Mouse (Mus musculus): Measurements from ENCODE around the gene Plcxd1. TPM values are rescaled to one million over a fixed set of nuclear protein-coding genes. Genes with fewer than 3 reads are reported as not detected.

Gene Plcxd1
- polyA plus RNA-seq, 1 experiment from 2014 or later: 2.2 TPM

GRCm38 (mm10) chr5:110102853-110103625, 3.3 kb downstream of the Plcxd1 start:
- WGBS: 91% methylated on average over 19 of the region's 19 CpGs
- H3K9me3 ChIP-seq (ENCODE audit: low read depth, low read length): peaks cover 5% of the 10 kb centered on the region; the same call in 1 of the 2 replicates
- no peaks in the 10 kb centered on the region for H3K27me3 ChIP-seq (ENCODE audit: insufficient read depth, low read length)
- H3K4me2 ChIP-seq: no peak overlapping the region
- no peak overlapping the region for H3K9ac ChIP-seq
- no peak overlapping the region for H3K4me3 ChIP-seq (ENCODE audit: low read depth, low read length)
- no peak for TF ChIP-seq CTCF (IDR thresholded peaks at IDR 0.05; ENCODE audit: low read depth)
- DNase-seq (no peak), ATAC-seq (ENCODE audit: insufficient read depth) (no peak)
- H3K27ac ChIP-seq (ENCODE audit: low read depth): no peak overlapping the region
- peaks cover 22% of the 10 kb centered on the region for H3K4me1 ChIP-seq (ENCODE audit: insufficient read depth)
- H3K36me3 ChIP-seq (ENCODE audit: insufficient read depth): peaks cover 39% of the 10 kb centered on the region

GRCm38 (mm10) chr5:110103901-110104615, 4.3 kb downstream of the Plcxd1 start:
- H3K9me3 ChIP-seq (ENCODE audit: low read depth, low read length): peaks cover 5% of the 10 kb centered on the region; the same call in 1 of the 2 replicates
- no peak overlapping the region for H3K9ac ChIP-seq
- H3K36me3 ChIP-seq (ENCODE audit: insufficient read depth): peaks cover 39% of the 10 kb centered on the region
- no peak overlapping the region for H3K27ac ChIP-seq (ENCODE audit: low read depth)
- H3K4me3 ChIP-seq (ENCODE audit: low read depth, low read length): no peak overlapping the region
- ATAC-seq (ENCODE audit: insufficient read depth) (no peak), DNase-seq (no peak)
- TF ChIP-seq CTCF (IDR thresholded peaks at IDR 0.05; ENCODE audit: low read depth): no peak
- peaks cover 22% of the 10 kb centered on the region for H3K4me1 ChIP-seq (ENCODE audit: insufficient read depth)
- no peak overlapping the region for H3K4me2 ChIP-seq
- WGBS: 94% methylated on average over 27 of the region's 27 CpGs
- H3K27me3 ChIP-seq (ENCODE audit: insufficient read depth, low read length): no peaks in the 10 kb centered on the region

GRCm38 (mm10) chr5:110104616-110105380, 5.0 kb downstream of the Plcxd1 start:
- ATAC-seq (ENCODE audit: insufficient read depth) (no peak), DNase-seq (no peak)
- peaks cover 22% of the 10 kb centered on the region for H3K4me1 ChIP-seq (ENCODE audit: insufficient read depth)
- TF ChIP-seq CTCF (IDR thresholded peaks at IDR 0.05; ENCODE audit: low read depth): no peak
- H3K27me3 ChIP-seq (ENCODE audit: insufficient read depth, low read length): no peaks in the 10 kb centered on the region
- H3K9ac ChIP-seq: no peak overlapping the region
- H3K9me3 ChIP-seq (ENCODE audit: low read depth, low read length): peaks cover 5% of the 10 kb centered on the region; the same call in 1 of the 2 replicates
- WGBS: 92% methylated on average over 36 of the region's 36 CpGs
- no peak overlapping the region for H3K27ac ChIP-seq (ENCODE audit: low read depth)
- H3K36me3 ChIP-seq (ENCODE audit: insufficient read depth): peaks cover 39% of the 10 kb centered on the region
- H3K4me2 ChIP-seq: no peak overlapping the region
- H3K4me3 ChIP-seq (ENCODE audit: low read depth, low read length): no peak overlapping the region

GRCm38 (mm10) chr5:110106140-110106871, 6.5 kb downstream of the Plcxd1 start:
- no peak for DNase-seq
- H3K4me1 ChIP-seq (ENCODE audit: insufficient read depth): peaks cover 11% of the 10 kb centered on the region
- peak overlapping the region; percentile 78 for H3K4me3 ChIP-seq (ENCODE audit: low read depth, low read length)
- 94% methylated on average over 26 of the region's 26 CpGs for WGBS
- ATAC-seq (ENCODE audit: insufficient read depth): no peak
- peak overlapping the region; percentile 85 for H3K4me2 ChIP-seq
- H3K27me3 ChIP-seq (ENCODE audit: insufficient read depth, low read length): no peaks in the 10 kb centered on the region
- no peak overlapping the region for H3K27ac ChIP-seq (ENCODE audit: low read depth)
- no peak for TF ChIP-seq CTCF (IDR thresholded peaks at IDR 0.05; ENCODE audit: low read depth)
- peaks cover 39% of the 10 kb centered on the region for H3K36me3 ChIP-seq (ENCODE audit: insufficient read depth)
- H3K9ac ChIP-seq: no peak overlapping the region; the same call in 1 of the 2 replicates
- H3K9me3 ChIP-seq (ENCODE audit: low read depth, low read length): peaks cover 5% of the 10 kb centered on the region; the same call in 1 of the 2 replicates

GRCm38 (mm10) chr5:110106901-110107564, 7.3 kb downstream of the Plcxd1 start:
- DNase-seq (no peak), ATAC-seq (ENCODE audit: insufficient read depth) (peak; percentile 48)
- Histone ChIP-seq H3K4me1 (ENCODE audit: insufficient read depth) (peaks cover 7% of the 10 kb centered on the region; the same call in 1 of the 2 replicates), H3K9me3 (ENCODE audit: low read depth, low read length) (peaks cover 5% of the 10 kb centered on the region; the same call in 1 of the 2 replicates), H3K9ac (peak overlapping the region; percentile 89), H3K4me3 (ENCODE audit: low read depth, low read length) (peak overlapping the region; percentile 78), H3K27me3 (ENCODE audit: insufficient read depth, low read length) (no peaks in the 10 kb centered on the region), H3K27ac (ENCODE audit: low read depth) (peak overlapping the region; percentile 99), H3K4me2 (peak overlapping the region; percentile 85), H3K36me3 (ENCODE audit: insufficient read depth) (peaks cover 43% of the 10 kb centered on the region)
- 12% methylated on average over 41 of the region's 41 CpGs for WGBS
- TF ChIP-seq CTCF (IDR thresholded peaks at IDR 0.05; ENCODE audit: low read depth): no peak
